Mouse (Mus musculus) hindbrain, embryonic 10.5 days (tissue): ENCODE data around the gene Gatad1. TPM values are rescaled to one million over a fixed set of nuclear protein-coding genes. Genes with fewer than 3 reads are reported as not detected.

Experiments used
- DNase-seq: peaks from one replicate; pipeline ENCODE4 v3.0.0-alpha.2; 2017; ENCODE audit warnings: low spot score
- H3K27ac ChIP-seq: fragments of 300-500 bp; sonication (generic); 2 replicates; pipeline ENCODE4 v1.5.1; 2016; ENCODE audit warnings: mild to moderate bottlenecking, moderate library complexity
- H3K27me3 ChIP-seq: fragments of 300-500 bp; sonication (generic); 2 replicates; pipeline ENCODE4 v1.6.1; 2016; ENCODE audit warnings: mild to moderate bottlenecking; ENCODE audit not compliant: poor library complexity, insufficient read depth, severe bottlenecking
- H3K36me3 ChIP-seq: fragments of 300-500 bp; sonication (generic); 2 replicates; pipeline ENCODE4 v1.6.1; 2016; ENCODE audit warnings: mild to moderate bottlenecking, moderate library complexity
- H3K4me1 ChIP-seq: fragments of 300-500 bp; sonication (generic); replicated peaks from 2 replicates; pipeline ENCODE4 v1.6.1; 2016; ENCODE audit warnings: mild to moderate bottlenecking
- H3K4me3 ChIP-seq: fragments of 300-500 bp; sonication (generic); 2 replicates; pipeline ENCODE4 v1.5.1; 2016; ENCODE audit warnings: mild to moderate bottlenecking, moderate library complexity
- H3K9me3 ChIP-seq: fragments of 300-500 bp; sonication (generic); 2 replicates; pipeline ENCODE4 v1.6.1; 2016; ENCODE audit warnings: mild to moderate bottlenecking, moderate library complexity
- WGBS: fragments of 180-500 bp; shearing (Covaris S2); methylation state at CpG from one replicate; pipeline ENCODE4 v1.1.7; 2016; 5-methylcytosine and 5-hydroxymethylcytosine counted together
- polyA plus RNA-seq: library from polyadenylated mRNA; unstranded; fragments of >200 nt; fragmentation: Nextera tagmentation; extraction: Ambion mirVana; gene quantifications from 2 replicates; pipeline ENCODE4 v1.2.1, GENCODE M21; 2016

Gatad1 gene
- polyA plus RNA-seq, 1 experiment from 2014 or later: 76.4 TPM

DNA sequence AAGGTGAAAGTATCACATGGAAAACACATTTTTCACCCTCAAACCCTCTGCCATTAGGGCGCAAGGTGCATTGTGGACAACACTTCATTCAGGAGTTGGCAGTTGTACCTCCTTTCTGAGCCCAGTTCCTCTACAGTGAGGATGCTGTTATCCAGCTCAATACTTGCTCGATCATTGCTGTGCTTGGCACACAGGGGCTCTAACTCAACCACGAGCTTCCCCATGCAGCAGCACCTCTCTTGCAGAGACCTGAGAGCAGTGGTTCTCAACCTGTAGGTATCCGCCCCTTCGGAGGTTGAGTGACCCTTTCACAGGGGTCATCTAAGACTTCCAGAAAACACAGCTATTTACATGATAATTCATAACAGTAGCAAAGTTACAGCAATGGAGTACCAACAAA lies 5.4 kb downstream of the Gatad1 start:
- no peaks in the 10 kb centered on the region for H3K27me3 ChIP-seq
- DNase-seq: no peak
- 0 out of 2 replicates have a peak, but pooled peaks cover 5% of the 10 kb centered on the region for H3K9me3 ChIP-seq
- WGBS: 89% methylated on average over 5 of the region's 5 CpGs
- H3K4me1 ChIP-seq: peaks cover under 1% of the 10 kb centered on the region
- H3K27ac ChIP-seq: no peak overlapping the region
- H3K4me3 ChIP-seq: no peak overlapping the region
- H3K36me3 ChIP-seq: no peaks in the 10 kb centered on the region

DNA sequence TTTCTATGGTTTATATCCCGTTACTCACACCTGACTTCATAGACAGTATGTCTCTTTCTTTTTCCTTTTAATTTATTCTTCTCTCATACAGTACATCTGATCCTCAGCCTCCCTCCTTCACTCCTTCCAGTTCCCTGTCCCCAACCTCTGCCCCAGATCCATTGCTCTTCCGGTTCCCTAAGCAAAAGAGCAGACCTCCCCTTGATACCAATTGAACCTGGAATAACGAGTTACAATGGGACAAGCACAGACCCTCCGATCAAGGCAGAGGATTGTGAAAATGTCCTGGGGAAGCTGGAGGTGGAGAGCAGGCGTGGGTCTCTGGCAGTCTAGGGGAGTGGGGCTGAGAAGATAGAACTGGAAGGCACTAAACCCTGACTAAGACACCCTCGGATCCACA lies 6.1 kb downstream of the Gatad1 start, which contains the start of gene Tmbim7:
TSS of gene Tmbim7 (plus strand) at position 301 of the 400 bp plus-strand sequence.
- H3K27me3 ChIP-seq: no peaks in the 10 kb centered on the region
- H3K27ac ChIP-seq: no peak within 1 kb of the TSS
- 82% methylated on average over 6 of the region's 6 CpGs for WGBS
- H3K4me1 ChIP-seq: peaks cover 8% of the 10 kb centered on the region
- no peak within 1 kb of the TSS for H3K4me3 ChIP-seq
- H3K36me3 ChIP-seq: no peaks in the 10 kb centered on the region
- DNase-seq: no peak
- 0 out of 2 replicates have a peak, but pooled peaks cover 5% of the 10 kb centered on the region for H3K9me3 ChIP-seq

DNA sequence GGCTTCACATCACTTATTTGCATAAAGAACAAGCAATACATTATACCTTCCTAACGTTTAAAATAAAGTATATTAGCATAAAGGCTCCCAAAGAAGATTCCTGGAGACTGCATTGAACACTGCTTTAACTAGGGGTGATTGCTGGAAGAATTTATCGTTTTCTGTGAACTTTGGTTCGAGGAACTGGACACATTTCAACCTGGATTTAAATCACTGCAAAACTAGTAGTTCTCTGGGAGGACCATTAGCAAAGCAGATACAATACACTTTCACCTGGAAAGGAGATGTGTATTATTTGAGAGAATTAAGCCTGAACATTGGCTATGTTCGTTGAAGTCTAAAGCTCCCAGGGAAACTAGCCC lies 8.2 kb downstream of the Gatad1 start:
- 75% methylated on average over 4 of the region's 4 CpGs for WGBS
- Histone ChIP-seq H3K9me3 (0 out of 2 replicates have a peak, but pooled peaks cover 5% of the 10 kb centered on the region), H3K27me3 (no peaks in the 10 kb centered on the region), H3K4me3 (no peak overlapping the region), H3K4me1 (peaks cover 14% of the 10 kb centered on the region), H3K27ac (no peak overlapping the region), H3K36me3 (peaks cover 16% of the 10 kb centered on the region)
- no peak for DNase-seq

DNA sequence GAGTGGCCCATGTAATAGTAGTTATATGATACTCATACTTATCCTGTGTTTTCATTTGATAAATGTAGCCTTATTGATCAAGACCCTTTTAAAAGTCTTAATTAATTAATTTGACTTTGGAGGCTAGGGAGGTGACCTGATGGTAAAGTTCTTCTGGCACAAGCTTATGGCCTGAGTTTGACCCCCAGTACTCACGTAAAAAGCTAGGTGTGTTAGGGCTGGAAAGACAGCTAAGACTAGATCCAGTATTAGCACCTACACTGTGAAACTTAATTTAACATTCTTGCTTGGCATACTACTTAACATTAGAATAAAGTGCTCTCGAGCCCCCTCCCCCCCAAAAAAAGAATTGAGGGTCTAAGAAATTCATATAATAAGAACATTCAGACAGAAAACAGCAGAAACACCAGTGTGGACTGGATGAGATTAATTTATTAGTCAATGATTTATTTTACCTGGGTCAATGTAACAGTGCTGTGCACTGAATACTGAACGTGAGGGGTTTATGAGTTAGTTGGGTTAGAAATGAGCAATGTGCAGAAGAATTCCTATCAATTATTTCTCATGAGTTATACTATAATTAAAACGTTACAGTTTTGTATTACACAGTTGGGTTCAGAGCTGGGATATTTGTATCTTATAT lies 8.7 kb downstream of the Gatad1 start:
- Histone ChIP-seq H3K4me3 (peak overlapping the region; percentile 91), H3K9me3 (0 out of 2 replicates have a peak, but pooled peaks cover 5% of the 10 kb centered on the region), H3K27me3 (no peaks in the 10 kb centered on the region), H3K4me1 (peaks cover 14% of the 10 kb centered on the region), H3K27ac (no peak overlapping the region; the same call in 1 of the 2 replicates), H3K36me3 (peaks cover 21% of the 10 kb centered on the region)
- 60% methylated on average over 4 of the region's 4 CpGs for WGBS
- no peak for DNase-seq

DNA sequence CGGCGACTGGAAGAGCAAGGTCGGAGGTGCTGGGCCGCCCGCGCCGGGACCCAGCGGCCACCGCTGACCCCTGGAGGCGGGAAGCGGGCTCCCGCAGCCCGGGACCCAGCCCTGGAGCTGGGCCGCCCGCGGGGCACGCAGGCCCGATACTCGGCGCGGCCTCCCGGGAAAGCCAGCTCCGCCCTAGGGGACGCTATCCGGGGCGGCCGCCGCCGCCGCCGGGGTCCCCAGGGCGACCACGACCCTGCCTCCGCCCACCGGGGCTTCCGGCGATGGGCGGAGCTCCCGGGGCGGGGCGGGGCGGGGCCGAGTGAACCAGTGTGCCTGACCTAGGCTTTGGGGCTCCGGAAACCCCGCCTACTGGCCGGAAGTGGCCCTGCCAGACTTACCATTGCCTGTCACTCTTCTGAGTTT lies 9.3 kb downstream of the Gatad1 start:
- peak overlapping the region; percentile 91 for H3K4me3 ChIP-seq
- WGBS: under 1% methylated on average over 45 of the region's 46 CpGs
- peak; percentile 93 for DNase-seq
- H3K27ac ChIP-seq: peak overlapping the region; percentile 95
- 0 out of 2 replicates have a peak, but pooled peaks cover 5% of the 10 kb centered on the region for H3K9me3 ChIP-seq
- H3K4me1 ChIP-seq: peaks cover 14% of the 10 kb centered on the region
- no peaks in the 10 kb centered on the region for H3K27me3 ChIP-seq
- peaks cover 27% of the 10 kb centered on the region for H3K36me3 ChIP-seq

DNA sequence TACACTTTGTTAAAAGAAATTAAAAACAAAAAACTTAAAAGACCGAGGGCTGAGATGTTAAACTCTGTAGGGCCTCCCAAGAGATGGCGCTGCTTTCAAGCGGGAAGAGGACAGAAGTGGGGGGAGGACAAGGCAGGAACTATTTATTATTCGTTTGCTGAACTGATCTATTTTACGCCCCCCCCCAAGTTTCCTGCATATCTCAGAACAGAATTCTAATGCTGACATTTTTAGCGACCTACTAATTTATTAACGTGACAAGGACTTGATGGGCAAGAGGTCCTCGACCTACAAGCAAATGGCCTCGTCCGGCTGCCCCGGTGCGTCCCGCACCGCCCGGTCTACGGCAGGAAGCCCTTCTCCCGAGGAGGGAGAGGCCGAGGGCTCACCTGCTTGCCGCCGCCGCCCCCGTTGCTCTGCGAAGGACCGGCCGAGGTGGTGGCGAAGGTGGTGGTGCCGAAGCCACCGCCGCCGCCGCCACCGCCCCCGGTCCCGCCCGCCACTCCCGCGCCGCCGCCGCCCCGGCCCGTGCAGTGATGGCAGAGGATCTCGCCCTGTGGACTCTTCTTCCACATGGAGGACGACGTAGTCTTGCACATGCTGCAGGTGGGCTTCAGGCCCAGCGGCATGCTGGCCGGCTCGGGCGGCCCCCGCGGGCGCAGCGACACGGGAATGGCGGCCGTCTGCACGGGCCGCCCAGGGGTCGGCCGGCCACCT lies 9.8 kb downstream of the Gatad1 start:
- Histone ChIP-seq H3K36me3 (peaks cover 33% of the 10 kb centered on the region), H3K27ac (peak overlapping the region; percentile 95), H3K4me3 (peak overlapping the region; percentile 91), H3K9me3 (0 out of 2 replicates have a peak, but pooled peaks cover 5% of the 10 kb centered on the region), H3K27me3 (no peaks in the 10 kb centered on the region), H3K4me1 (peaks cover 14% of the 10 kb centered on the region)
- WGBS: under 1% methylated on average over 59 of the region's 60 CpGs
- DNase-seq: no peak

DNA sequence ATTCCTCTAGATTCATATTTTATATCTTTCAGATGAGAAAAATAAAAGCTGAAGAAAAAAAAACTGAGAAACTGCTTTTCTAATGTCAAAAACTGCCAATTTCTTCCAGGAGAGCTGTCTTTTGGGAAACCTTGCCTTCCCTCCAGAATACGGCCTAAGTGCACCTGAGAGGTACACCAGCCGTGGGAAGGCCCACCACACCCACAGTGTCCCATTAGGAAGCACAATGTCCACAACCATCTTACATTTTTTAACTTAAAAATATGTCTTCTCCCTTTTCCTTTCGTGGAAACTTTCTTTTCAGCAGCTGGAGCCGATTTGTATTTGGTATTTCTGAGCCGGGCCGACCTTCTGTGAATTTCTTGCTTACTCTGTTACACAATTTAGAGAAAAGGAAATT lies 10.4 kb downstream of the Gatad1 start:
- Histone ChIP-seq H3K9me3 (0 out of 2 replicates have a peak, but pooled peaks cover 5% of the 10 kb centered on the region), H3K27me3 (no peaks in the 10 kb centered on the region), H3K36me3 (peaks cover 39% of the 10 kb centered on the region), H3K4me3 (peak overlapping the region; percentile 91), H3K4me1 (peaks cover 14% of the 10 kb centered on the region), H3K27ac (peak overlapping the region; percentile 95)
- no peak for DNase-seq
- WGBS: 33% methylated on average over 6 of the region's 6 CpGs

DNA sequence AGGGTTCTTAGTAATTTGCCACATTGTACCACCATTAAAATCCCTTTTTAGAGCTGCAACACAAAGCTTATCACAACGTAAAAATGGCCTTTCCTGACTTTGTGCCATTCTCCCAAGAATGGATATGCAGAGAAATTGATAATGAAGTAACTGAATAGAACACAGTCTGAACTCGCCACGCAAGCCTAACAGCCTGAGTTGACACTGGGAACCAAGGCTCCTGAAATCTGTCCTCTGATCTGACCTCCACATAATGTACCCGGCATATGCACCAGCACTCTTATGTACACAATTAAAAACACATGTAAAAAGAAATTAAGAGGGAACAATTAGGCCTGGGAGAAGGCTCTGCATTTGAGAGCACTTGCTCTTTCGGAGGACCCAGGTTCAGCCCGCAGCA lies 11.7 kb downstream of the Gatad1 start:
- no peak overlapping the region for H3K4me3 ChIP-seq
- DNase-seq: no peak
- 0 out of 2 replicates have a peak, but pooled peaks cover 5% of the 10 kb centered on the region for H3K9me3 ChIP-seq
- H3K27ac ChIP-seq: no peak overlapping the region
- no peaks in the 10 kb centered on the region for H3K27me3 ChIP-seq
- peaks cover 51% of the 10 kb centered on the region for H3K36me3 ChIP-seq
- 91% methylated on average over 6 of the region's 6 CpGs for WGBS
- H3K4me1 ChIP-seq: peaks cover 14% of the 10 kb centered on the region

DNA sequence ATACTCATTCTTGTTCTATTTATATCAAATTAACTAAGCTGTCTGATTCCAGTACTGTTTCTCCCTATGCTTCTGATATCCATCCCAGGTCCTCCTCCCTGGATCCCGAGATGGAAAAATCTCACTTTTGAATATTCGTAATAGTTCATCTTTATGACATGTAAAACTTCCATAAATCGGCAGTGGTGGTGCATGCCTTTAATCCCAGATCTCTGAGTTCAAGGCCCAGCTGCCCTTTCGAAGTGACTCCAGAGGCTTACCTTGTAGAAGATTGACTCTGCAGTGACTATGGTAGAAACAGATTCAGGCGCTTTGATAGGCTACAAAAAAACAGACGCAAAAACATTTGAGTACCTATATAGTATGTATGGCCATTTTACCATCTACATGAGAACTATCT lies 12.4 kb downstream of the Gatad1 start:
- peaks cover 58% of the 10 kb centered on the region for H3K36me3 ChIP-seq
- H3K27ac ChIP-seq: no peak overlapping the region
- H3K4me3 ChIP-seq: no peak overlapping the region
- 96% methylated on average over 6 of the region's 6 CpGs for WGBS
- 0 out of 2 replicates have a peak, but pooled peaks cover 5% of the 10 kb centered on the region for H3K9me3 ChIP-seq
- no peak for DNase-seq
- no peaks in the 10 kb centered on the region for H3K27me3 ChIP-seq
- peaks cover 14% of the 10 kb centered on the region for H3K4me1 ChIP-seq

DNA sequence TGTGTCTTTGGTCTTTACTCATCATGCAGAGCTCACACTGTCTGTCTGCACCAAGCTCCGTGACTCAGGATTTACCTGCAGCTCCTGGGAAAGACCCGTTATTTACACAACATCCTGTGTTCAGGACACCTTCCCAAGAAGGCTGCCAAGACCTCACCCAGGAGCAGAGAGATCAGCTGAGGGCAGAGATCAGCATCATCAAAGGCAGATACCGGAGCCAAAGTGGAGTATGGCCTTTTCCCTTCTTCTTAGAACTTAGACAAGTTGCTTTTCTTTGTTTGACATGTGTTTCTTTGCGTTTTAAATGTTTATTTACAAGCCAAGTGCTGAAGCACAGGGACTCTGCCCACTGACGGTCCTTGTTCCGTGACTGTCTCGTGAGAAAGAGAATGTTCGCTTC lies 21.7 kb downstream of the Gatad1 start:
- no peak for DNase-seq
- Histone ChIP-seq H3K4me1 (no peaks in the 10 kb centered on the region), H3K27me3 (no peaks in the 10 kb centered on the region), H3K9me3 (no peaks in the 10 kb centered on the region), H3K27ac (no peak overlapping the region), H3K4me3 (no peak overlapping the region), H3K36me3 (peaks cover 68% of the 10 kb centered on the region)
- 86% methylated on average over 8 of the region's 8 CpGs for WGBS

DNA sequence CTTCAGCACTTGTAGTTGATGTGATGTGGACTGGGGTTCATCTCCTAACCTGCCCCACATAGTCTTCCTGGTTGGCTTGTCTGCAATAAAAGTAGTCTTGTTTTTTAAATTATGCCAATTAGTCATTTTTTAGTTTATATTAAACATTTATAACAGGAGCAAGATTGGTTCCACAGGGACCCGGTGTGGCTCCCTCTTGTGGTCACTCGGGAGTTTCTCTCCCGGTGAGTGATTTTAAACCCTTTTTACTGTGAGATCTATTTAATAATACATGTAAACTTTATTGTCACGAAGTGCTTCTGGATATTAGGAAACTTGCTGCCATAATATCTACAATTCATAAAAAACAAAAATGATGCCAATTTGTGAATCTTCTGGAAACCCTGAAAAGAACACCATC lies 23.0 kb downstream of the Gatad1 start:
- H3K9me3 ChIP-seq: no peaks in the 10 kb centered on the region
- peaks cover 64% of the 10 kb centered on the region for H3K36me3 ChIP-seq
- 76% methylated on average over 4 of the region's 4 CpGs for WGBS
- H3K27me3 ChIP-seq: no peaks in the 10 kb centered on the region
- H3K4me1 ChIP-seq: no peaks in the 10 kb centered on the region
- DNase-seq: no peak
- no peak overlapping the region for H3K4me3 ChIP-seq
- H3K27ac ChIP-seq: no peak overlapping the region

DNA sequence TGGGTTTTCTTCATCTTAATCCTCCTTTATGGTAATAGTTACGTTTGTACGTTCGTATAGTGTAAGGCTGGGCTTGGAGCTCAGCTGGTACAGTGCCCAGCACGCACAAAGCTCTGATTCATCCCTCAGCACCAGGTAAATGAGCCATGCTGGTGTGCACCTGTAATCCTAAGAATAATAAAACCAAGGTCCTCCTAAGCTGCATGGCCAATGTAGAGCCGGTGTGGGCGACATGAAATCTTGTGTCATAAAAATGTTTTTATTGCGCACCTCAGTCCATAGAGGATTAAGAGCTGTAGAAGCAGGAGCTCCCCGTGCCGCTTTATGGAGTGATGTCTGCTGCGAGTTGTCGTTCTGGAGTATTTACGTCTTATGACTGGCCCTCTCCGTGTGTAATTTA lies 23.7 kb downstream of the Gatad1 start:
- Histone ChIP-seq H3K36me3 (peaks cover 65% of the 10 kb centered on the region), H3K27me3 (no peaks in the 10 kb centered on the region), H3K4me1 (no peaks in the 10 kb centered on the region), H3K27ac (no peak overlapping the region), H3K9me3 (no peaks in the 10 kb centered on the region), H3K4me3 (no peak overlapping the region)
- no peak for DNase-seq
- 95% methylated on average over 13 of the region's 13 CpGs for whole genome bisulfite sequencing

DNA sequence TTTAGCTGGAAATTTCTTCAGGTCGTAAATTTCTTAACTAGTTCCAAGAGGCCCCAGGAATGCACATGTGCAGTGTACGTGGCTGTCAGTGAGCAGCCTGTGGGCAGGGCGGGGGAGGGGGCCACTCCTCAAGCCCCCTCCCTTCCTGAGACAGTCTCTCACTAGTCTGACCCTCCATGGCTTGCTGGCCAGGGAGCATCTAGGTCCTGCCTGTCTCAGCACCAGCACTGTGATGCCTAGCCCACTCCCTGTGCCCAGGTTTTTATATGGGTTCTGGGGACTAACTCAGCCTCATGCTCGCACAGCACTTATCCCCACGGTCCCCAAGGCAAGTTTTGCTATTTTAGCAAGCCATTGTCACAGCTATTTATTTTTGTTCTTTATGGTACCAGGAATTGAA lies 24.7 kb downstream of the Gatad1 start:
- H3K4me1 ChIP-seq: no peaks in the 10 kb centered on the region
- DNase-seq: no peak
- H3K27ac ChIP-seq: no peak overlapping the region
- H3K36me3 ChIP-seq: peaks cover 61% of the 10 kb centered on the region
- H3K9me3 ChIP-seq: no peaks in the 10 kb centered on the region
- WGBS: 89% methylated on average over 5 of the region's 5 CpGs
- no peaks in the 10 kb centered on the region for H3K27me3 ChIP-seq
- H3K4me3 ChIP-seq: no peak overlapping the region
